Mouse (Mus musculus) A20 (cell line): ENCODE measurements around the gene Fzd1.

Experiments used
- DNase-seq: peaks from one replicate; pipeline ENCODE4 v3.0.0-alpha.2; 2011; ENCODE audit warnings: low read depth, low spot score

Fzd1 gene

GRCm38 (mm10) chr5:4753161-4753560, 4.7 kb downstream of the Fzd1 start:
- DNase-seq = no peak

GRCm38 (mm10) chr5:4742722-4743121, 15.1 kb downstream of the Fzd1 start:
- no peak for DNase-seq

- DNase-seq = no peak
Observed at GRCm38 (mm10) chr5:4737013-4737412, 20.8 kb downstream of the Fzd1 start.

DNA sequence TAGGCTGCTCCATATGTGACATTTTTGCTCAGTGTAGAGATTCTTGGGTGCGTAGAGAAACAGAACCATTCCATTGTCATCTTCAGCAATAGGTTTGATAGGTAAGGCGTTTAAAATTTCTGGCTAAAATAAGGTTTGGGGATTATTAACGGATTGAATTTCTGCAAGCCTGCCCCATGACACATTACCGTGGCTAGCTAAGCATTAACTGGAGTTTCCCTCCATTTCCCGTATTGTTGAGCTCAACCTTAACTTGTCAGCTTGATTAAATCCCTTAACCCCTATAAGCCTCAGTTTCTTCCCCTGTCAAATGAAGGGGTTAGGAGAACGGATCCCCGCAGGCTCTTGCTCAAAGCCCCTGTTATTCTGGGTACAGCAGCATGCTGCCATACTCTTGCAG, 22.4 kb downstream of the Fzd1 start:
- DNase-seq = no peak

DNA sequence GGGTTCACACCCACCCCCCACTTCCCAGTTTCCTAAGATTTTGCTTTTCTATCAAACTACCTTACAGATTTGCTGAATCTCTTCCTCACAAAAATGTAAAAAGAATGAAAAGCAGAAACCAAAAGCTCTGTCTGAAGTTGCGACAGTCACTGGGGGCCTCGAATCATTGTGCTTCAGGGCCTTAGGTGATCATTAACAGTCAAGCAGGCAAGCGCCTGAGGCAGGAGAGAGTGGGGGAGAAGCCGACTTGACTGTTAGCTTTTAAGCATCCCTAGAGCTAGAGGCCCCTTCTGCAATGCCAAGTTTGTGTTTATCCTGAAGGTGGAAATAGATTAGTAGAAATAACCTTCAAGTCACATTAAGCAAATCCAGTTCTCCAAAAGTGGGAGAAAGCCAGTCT, 24.6 kb downstream of the Fzd1 start:
- DNase-seq = no peak

- DNase-seq = no peak
Observed at GRCm38 (mm10) chr5:4732241-4733229, 25.3 kb downstream of the Fzd1 start.

DNA sequence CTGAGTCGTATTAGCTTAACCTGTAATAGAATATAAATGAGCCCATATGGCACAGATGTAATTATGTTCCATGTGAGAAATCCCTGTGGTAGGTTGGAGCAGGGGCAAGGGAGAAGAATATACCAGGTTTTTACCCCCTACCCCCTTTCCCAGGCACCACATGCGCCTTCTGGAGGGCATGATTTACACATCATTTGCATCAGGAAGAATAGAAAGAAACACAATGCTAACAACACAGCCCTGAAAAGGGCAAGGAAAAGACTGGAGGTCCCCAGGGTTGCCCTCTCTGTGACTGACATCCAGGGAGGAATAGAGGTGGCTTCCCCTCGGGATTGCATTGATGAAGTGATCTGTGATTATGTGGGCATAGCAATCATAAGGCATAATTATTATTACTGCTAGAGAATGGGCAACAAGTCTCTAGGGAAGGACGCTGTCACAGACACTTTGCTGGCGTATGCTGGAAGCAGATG, 26.1 kb downstream of the Fzd1 start:
- no peak for DNase-seq

DNA sequence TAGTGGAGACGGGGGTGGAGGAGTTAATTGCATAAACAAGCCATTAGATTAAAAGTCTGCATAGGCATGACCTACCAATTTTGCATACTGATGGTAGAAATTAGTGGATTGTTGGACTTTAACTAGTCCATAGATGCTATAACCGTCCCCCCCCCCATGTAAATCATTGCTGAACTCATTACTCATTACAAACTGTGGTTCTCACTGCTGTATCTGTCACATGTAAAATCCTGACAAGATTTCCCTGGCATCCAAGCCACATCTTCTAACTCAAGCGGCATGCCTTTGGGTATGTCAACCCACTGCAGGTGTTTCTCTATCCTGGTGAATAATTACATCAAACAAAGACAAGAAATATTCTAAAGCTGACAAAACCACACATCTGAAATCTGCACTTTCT, 26.8 kb downstream of the Fzd1 start:
- DNase-seq = no peak
